Mouse (Mus musculus): ENCODE measurements around the gene Kcnk15.

DNA sequence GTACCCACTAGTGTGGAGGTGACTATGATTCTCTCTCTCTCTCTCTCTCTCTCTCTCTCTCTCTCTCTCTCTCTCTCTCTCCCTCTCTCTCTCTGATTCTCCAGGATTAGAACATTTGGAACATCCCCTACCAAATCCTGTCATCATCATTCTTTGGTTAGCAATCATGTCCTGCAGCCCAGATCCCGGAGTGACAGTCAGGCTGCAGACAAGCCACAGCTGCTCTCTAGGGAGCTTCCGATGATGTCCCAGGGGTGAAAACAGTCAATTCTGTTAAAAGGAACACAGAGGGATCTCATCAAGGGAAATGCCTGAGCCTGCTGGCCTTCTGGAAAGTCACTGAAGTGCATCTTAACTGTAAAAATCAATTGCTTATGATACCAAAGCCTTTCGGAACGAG is 11.4 kb upstream of the Kcnk15 start:
- TF ChIP-seq POLR2A (IDR thresholded peaks at IDR 0.05; ENCODE audit: low read depth, low read length) (no peak), CTCF (IDR thresholded peaks at IDR 0.05; ENCODE audit: extremely low read depth, insufficient read length, insufficient replicate concordance, low read depth, low read length) (no peak)

Measured in small intestine, adult 2 months (tissue).